Mouse (Mus musculus) mouse trophoblast stem cell (cell line): Measurements from ENCODE around the gene S100pbp.
"Not testable (repeated sequence)": the region's sequence is repeated elsewhere in the genome, so short reads cannot be mapped to it uniquely, and the experiment has no call there.

Experiments used
- in situ Hi-C, 2 experiments: fragments of 300-500 bp; cut with MseI, MboI; formaldehyde crosslinking; loops; 2 replicates in 1 of 2; 3 replicates in 1 of 2; pipeline ENCODE4 v1.15.1; 2025

Gene S100pbp

GRCm38 (mm10) chr4:129220376-129221089, 31.0 kb upstream of the S100pbp start:
- in situ Hi-C loops, result no loop called here

- in situ Hi-C loops, result loop anchor here (5.0 kb wide), 2 partner anchors 48 to 58 kb away; no protein-coding TSS in a partner anchor
Measured at GRCm38 (mm10) chr4:129219198-129219597, 29.7 kb upstream of the S100pbp start.

- in situ Hi-C loops, result loop anchor here (5.0 kb wide), 2 partner anchors 49 to 59 kb away; no protein-coding TSS in a partner anchor
Measured at GRCm38 (mm10) chr4:129218569-129219175, 29.1 kb upstream of the S100pbp start.

- in situ Hi-C loops, result not testable (repeated sequence)
Measured at GRCm38 (mm10) chr4:129212486-129212885, 23.0 kb upstream of the S100pbp start.

GRCm38 (mm10) chr4:129211461-129211860, 21.9 kb upstream of the S100pbp start:
- in situ Hi-C loops, result no loop called here

- in situ Hi-C loops, result no loop called here
Measured at GRCm38 (mm10) chr4:129209504-129209903, 20.0 kb upstream of the S100pbp start.

GRCm38 (mm10) chr4:129206792-129207191, 17.3 kb upstream of the S100pbp start:
- in situ Hi-C loops, result no loop called here

- in situ Hi-C loops, result no loop called here
Measured at GRCm38 (mm10) chr4:129204655-129205054, 15.1 kb upstream of the S100pbp start.

- in situ Hi-C loops, result no loop called here
Measured at GRCm38 (mm10) chr4:129197514-129197913, 8.0 kb upstream of the S100pbp start.

GRCm38 (mm10) chr4:129194280-129194679, 4.8 kb upstream of the S100pbp start:
- in situ Hi-C loops, result no loop called here

- in situ Hi-C loops, result no loop called here
Measured at GRCm38 (mm10) chr4:129191691-129192090, 2.2 kb upstream of the S100pbp start.

GRCm38 (mm10) chr4:129190538-129190937, 1.0 kb upstream of the S100pbp start:
- in situ Hi-C loops, result no loop called here

GRCm38 (mm10) chr4:129188803-129189541, 555 bp downstream of the S100pbp start:
- in situ Hi-C loops, result no loop called here

GRCm38 (mm10) chr4:129188041-129188659, 1.4 kb downstream of the S100pbp start:
- in situ Hi-C loops, result no loop called here

GRCm38 (mm10) chr4:129179560-129179959, 10.0 kb downstream of the S100pbp start:
- in situ Hi-C loops, result no loop called here

- in situ Hi-C loops, result no loop called here
Measured at GRCm38 (mm10) chr4:129172529-129172928, 17.0 kb downstream of the S100pbp start.

- in situ Hi-C loops, result no loop called here
Measured at GRCm38 (mm10) chr4:129161581-129162255, 27.8 kb downstream of the S100pbp start.

- in situ Hi-C loops, result no loop called here
Measured at GRCm38 (mm10) chr4:129161076-129161475, 28.5 kb downstream of the S100pbp start.

- in situ Hi-C loops, result no loop called here
Measured at GRCm38 (mm10) chr4:129158549-129158948, 31.0 kb downstream of the S100pbp start.

- in situ Hi-C loops, result no loop called here
Measured at GRCm38 (mm10) chr4:129157541-129157940, 32.0 kb downstream of the S100pbp start.

GRCm38 (mm10) chr4:129151276-129151811, 38.2 kb downstream of the S100pbp start:
- in situ Hi-C loops, result no loop called here
